Mouse (Mus musculus) MEL (cell line): ENCODE measurements around the gene Ston2.

Experiments used
- CTCF ChIP-seq, 3 experiments: IDR thresholded peaks in 2 of 3; conservative IDR thresholded peaks in 1 of 3; 2 replicates each; pipeline ENCODE4 v1.5.1; 2011 to 2012; ENCODE audit warnings: low read length in 3 of 3, low read depth in 2 of 3, mild to moderate bottlenecking in 2 of 3, improper control_type of control experiment in 1 of 3, inconsistent platforms in 1 of 3, mixed read lengths in 1 of 3, moderate library complexity in 1 of 3; ENCODE audit not compliant: control insufficient read depth in 1 of 3, insufficient read depth in 1 of 3, poor library complexity in 1 of 3, severe bottlenecking in 1 of 3
- E2F4 ChIP-seq: IDR thresholded peaks from 2 replicates; pipeline ENCODE4 v1.6.1; 2011; ENCODE audit warnings: low read depth, low read length, improper control_type of control experiment, borderline replicate concordance
- ELF1 ChIP-seq: IDR thresholded peaks from 2 replicates; pipeline ENCODE4 v1.6.1; 2014; ENCODE audit warnings: low read depth, mild to moderate bottlenecking, inconsistent platforms, low read length, improper control_type of control experiment, moderate library complexity
- EP300 ChIP-seq, 2 experiments: IDR thresholded peaks; 2 replicates each; pipeline ENCODE4 v1.6.1; 2011; ENCODE audit warnings: improper control_type of control experiment in 2 of 2, low read length in 2 of 2, low read depth in 1 of 2, mild to moderate bottlenecking in 1 of 2
- GATA1 ChIP-seq: IDR thresholded peaks from 2 replicates; pipeline ENCODE4 v1.6.1; 2011; ENCODE audit warnings: low read depth, low read length, improper control_type of control experiment
- HCFC1 ChIP-seq: IDR thresholded peaks from 2 replicates; pipeline ENCODE4 v1.6.1; 2012; ENCODE audit warnings: low read depth, mild to moderate bottlenecking, inconsistent platforms, low read length, improper control_type of control experiment, moderate library complexity
- KAT2A ChIP-seq: conservative IDR thresholded peaks from 2 replicates; pipeline ENCODE4 v1.6.1; 2012; ENCODE audit warnings: low read depth, low read length, improper control_type of control experiment, inconsistent platforms
- MAZ ChIP-seq: IDR thresholded peaks from 2 replicates; pipeline ENCODE4 v1.6.1; 2012; ENCODE audit warnings: low read depth, mild to moderate bottlenecking, inconsistent platforms, low read length, improper control_type of control experiment
- MYB ChIP-seq: IDR thresholded peaks from 2 replicates; pipeline ENCODE4 v1.6.1; 2011; ENCODE audit warnings: mild to moderate bottlenecking, low read depth, low read length, improper control_type of control experiment
- NELFE ChIP-seq: IDR thresholded peaks from 2 replicates; pipeline ENCODE4 v1.6.1; 2011; ENCODE audit warnings: low read depth, low read length, improper control_type of control experiment
- POLR2A ChIP-seq, 2 experiments: IDR thresholded peaks; 2 replicates each; pipeline ENCODE4 v1.6.1; 2011 to 2012; ENCODE audit warnings: low read length in 2 of 2, mild to moderate bottlenecking in 2 of 2, control low read depth in 1 of 2, improper control_type of control experiment in 1 of 2, low read depth in 1 of 2, moderate library complexity in 1 of 2; ENCODE audit not compliant: control insufficient read depth in 1 of 2, insufficient read depth in 1 of 2, poor library complexity in 1 of 2
- ZC3H11A ChIP-seq: IDR thresholded peaks from 2 replicates; pipeline ENCODE4 v1.6.1; 2012; ENCODE audit warnings: low read depth, mild to moderate bottlenecking, inconsistent platforms, low read length, improper control_type of control experiment

DNA sequence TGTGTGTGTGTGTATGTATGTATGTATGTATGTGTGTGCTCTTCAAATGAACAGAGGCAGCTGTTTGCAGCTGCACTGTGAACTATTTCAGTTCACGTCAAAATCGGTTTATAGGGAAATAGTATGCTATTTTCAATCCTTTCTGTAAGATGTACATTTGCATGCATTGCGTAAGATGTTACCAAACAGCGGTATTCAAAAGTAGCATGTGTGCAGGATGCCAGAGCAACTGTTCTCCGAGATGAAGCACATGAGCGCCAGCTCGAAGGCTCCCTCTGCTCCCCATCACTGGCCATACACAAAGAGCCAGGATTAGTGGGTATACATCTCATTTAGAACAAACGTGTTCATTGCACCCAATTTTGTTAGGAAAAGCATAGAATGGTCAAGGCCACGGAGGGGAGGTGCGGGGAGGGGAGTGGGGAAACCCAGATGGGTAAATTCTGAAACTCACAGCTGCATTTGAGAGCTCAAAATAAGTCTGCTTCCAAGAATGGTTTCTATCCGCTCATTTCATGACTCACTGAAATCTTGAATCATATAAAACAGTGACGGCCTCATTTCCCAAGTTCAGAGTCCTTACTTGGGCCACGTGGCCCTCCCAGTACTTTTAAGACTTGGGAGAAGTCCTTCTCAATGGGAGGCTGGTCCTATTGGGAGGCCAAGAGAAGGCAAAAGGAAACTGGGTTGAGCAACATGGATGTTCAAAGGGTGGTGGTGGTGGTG is 15.2 kb upstream of the Ston2 start:
- TF ChIP-seq KAT2A (no peak), ZC3H11A (no peak), EP300 (IDR thresholded peaks at IDR 0.05; ENCODE audit: low read depth in 1 of 2, low read length in 2 of 2) (no peak), CTCF (IDR thresholded peaks at IDR 0.05 in 2 of 3, conservative IDR thresholded peaks at IDR 0.05 in 1 of 3; ENCODE audit: control insufficient read depth in 1 of 3, insufficient read depth in 1 of 3, low read depth in 2 of 3, low read length in 3 of 3, poor library complexity in 1 of 3, severe bottlenecking in 1 of 3) (no peak), POLR2A (IDR thresholded peaks at IDR 0.05; ENCODE audit: control insufficient read depth in 1 of 2, insufficient read depth in 1 of 2, low read depth in 1 of 2, low read length in 2 of 2, poor library complexity in 1 of 2) (no peak), NELFE (no peak), E2F4 (no peak), ELF1 (no peak), MYB (no peak), HCFC1 (no peak), MAZ (no peak), GATA1 (no peak)
